Mouse (Mus musculus): ENCODE results near the gene Stfa3. TPM values are rescaled to one million over a fixed set of nuclear protein-coding genes. Genes with fewer than 3 reads are reported as not detected.

Gene Stfa3
- polyA plus RNA-seq (2014; fragmentation: Nextera tagmentation; extraction: Ambion mirVana), result not detected in 2 replicates

- no peak within 1 kb of the TSS for H3K27ac ChIP-seq (ENCODE audit: low read depth, low read length)
- 87% methylated on average over 4 of the region's 4 CpGs for WGBS
- H3K4me3 ChIP-seq (ENCODE audit: low read depth, low read length), result no peak within 1 kb of the TSS
- no peak within 1 kb of the TSS for H3K9ac ChIP-seq (ENCODE audit: low read length)
- H3K9me3 ChIP-seq (ENCODE audit: control insufficient read depth, low read length), result no peaks in the 10 kb centered on the region
- ATAC-seq (ENCODE audit: insufficient read depth, low FRiP score, low TSS enrichment) (no peak), DNase-seq (ENCODE audit: low spot score) (no peak)
- no peaks in the 10 kb centered on the region for H3K36me3 ChIP-seq (ENCODE audit: control insufficient read depth, insufficient read depth, low read length)
- no peaks in the 10 kb centered on the region for H3K4me1 ChIP-seq (ENCODE audit: control insufficient read depth, insufficient read depth, low read length)
- H3K27me3 ChIP-seq (ENCODE audit: control insufficient read depth, insufficient read depth, low read length), result no peaks in the 10 kb centered on the region
- no peak within 1 kb of the TSS for H3K4me2 ChIP-seq (ENCODE audit: low read depth)
Measured at GRCm38 (mm10) chr16:36455342-36455802, at the start of gene Stfa3. Gene Stfa3 (minus strand): TSS chr16:36455392.

- no peaks in the 10 kb centered on the region for H3K4me1 ChIP-seq (ENCODE audit: control insufficient read depth, insufficient read depth, low read length)
- H3K36me3 ChIP-seq (ENCODE audit: control insufficient read depth, insufficient read depth, low read length), result no peaks in the 10 kb centered on the region
- H3K27me3 ChIP-seq (ENCODE audit: control insufficient read depth, insufficient read depth, low read length), result no peaks in the 10 kb centered on the region
- H3K27ac ChIP-seq (ENCODE audit: low read depth, low read length), result no peak overlapping the region
- 82% methylated on average over 2 of the region's 2 CpGs for WGBS
- H3K4me3 ChIP-seq (ENCODE audit: low read depth, low read length), result no peak overlapping the region
- no peak for DNase-seq (ENCODE audit: low spot score)
- H3K9me3 ChIP-seq (ENCODE audit: control insufficient read depth, low read length), result no peaks in the 10 kb centered on the region
- no peak overlapping the region for H3K4me2 ChIP-seq (ENCODE audit: low read depth)
- H3K9ac ChIP-seq (ENCODE audit: low read length), result no peak overlapping the region
- ATAC-seq (ENCODE audit: insufficient read depth, low FRiP score, low TSS enrichment), result no peak
Measured at GRCm38 (mm10) chr16:36502286-36502685, 47.1 kb upstream of the Stfa3 start.

- Histone ChIP-seq H3K4me2 (ENCODE audit: low read depth) (no peak overlapping the region), H3K27me3 (ENCODE audit: control insufficient read depth, insufficient read depth, low read length) (no peaks in the 10 kb centered on the region), H3K36me3 (ENCODE audit: control insufficient read depth, insufficient read depth, low read length) (no peaks in the 10 kb centered on the region), H3K9me3 (ENCODE audit: control insufficient read depth, low read length) (no peaks in the 10 kb centered on the region), H3K27ac (ENCODE audit: low read depth, low read length) (no peak overlapping the region), H3K4me1 (ENCODE audit: control insufficient read depth, insufficient read depth, low read length) (no peaks in the 10 kb centered on the region), H3K9ac (ENCODE audit: low read length) (no peak overlapping the region), H3K4me3 (ENCODE audit: low read depth, low read length) (no peak overlapping the region)
- WGBS, result 81% methylated on average over 1 of the region's 1 CpGs
- ATAC-seq (ENCODE audit: insufficient read depth, low FRiP score, low TSS enrichment), result no peak
- no peak for DNase-seq (ENCODE audit: low spot score)
Measured at GRCm38 (mm10) chr16:36492420-36492819, 37.2 kb upstream of the Stfa3 start.

- Histone ChIP-seq H3K4me2 (ENCODE audit: low read depth) (no peak overlapping the region), H3K36me3 (ENCODE audit: control insufficient read depth, insufficient read depth, low read length) (no peaks in the 10 kb centered on the region), H3K4me1 (ENCODE audit: control insufficient read depth, insufficient read depth, low read length) (no peaks in the 10 kb centered on the region), H3K9me3 (ENCODE audit: control insufficient read depth, low read length) (no peaks in the 10 kb centered on the region), H3K27me3 (ENCODE audit: control insufficient read depth, insufficient read depth, low read length) (no peaks in the 10 kb centered on the region), H3K9ac (ENCODE audit: low read length) (no peak overlapping the region), H3K4me3 (ENCODE audit: low read depth, low read length) (no peak overlapping the region), H3K27ac (ENCODE audit: low read depth, low read length) (no peak overlapping the region)
- ATAC-seq (ENCODE audit: insufficient read depth, low FRiP score, low TSS enrichment) (no peak), DNase-seq (ENCODE audit: low spot score) (no peak)
- WGBS, result 86% methylated on average over 9 of the region's 9 CpGs
Measured at GRCm38 (mm10) chr16:36476866-36477265, 21.7 kb upstream of the Stfa3 start.

GRCm38 (mm10) chr16:36475530-36475929 lies 20.3 kb upstream of the Stfa3 start:
- no peak for ATAC-seq (ENCODE audit: insufficient read depth, low FRiP score, low TSS enrichment)
- Histone ChIP-seq H3K36me3 (ENCODE audit: control insufficient read depth, insufficient read depth, low read length) (no peaks in the 10 kb centered on the region), H3K27me3 (ENCODE audit: control insufficient read depth, insufficient read depth, low read length) (no peaks in the 10 kb centered on the region), H3K27ac (ENCODE audit: low read depth, low read length) (no peak overlapping the region), H3K4me1 (ENCODE audit: control insufficient read depth, insufficient read depth, low read length) (no peaks in the 10 kb centered on the region), H3K9me3 (ENCODE audit: control insufficient read depth, low read length) (no peaks in the 10 kb centered on the region), H3K4me3 (ENCODE audit: low read depth, low read length) (no peak overlapping the region), H3K4me2 (ENCODE audit: low read depth) (no peak overlapping the region), H3K9ac (ENCODE audit: low read length) (no peak overlapping the region)
- DNase-seq (ENCODE audit: low spot score), result no peak
- 96% methylated on average over 3 of the region's 3 CpGs for WGBS

GRCm38 (mm10) chr16:36474849-36475248 lies 19.7 kb upstream of the Stfa3 start:
- Histone ChIP-seq H3K36me3 (ENCODE audit: control insufficient read depth, insufficient read depth, low read length) (no peaks in the 10 kb centered on the region), H3K27me3 (ENCODE audit: control insufficient read depth, insufficient read depth, low read length) (no peaks in the 10 kb centered on the region), H3K9ac (ENCODE audit: low read length) (no peak overlapping the region), H3K9me3 (ENCODE audit: control insufficient read depth, low read length) (no peaks in the 10 kb centered on the region), H3K27ac (ENCODE audit: low read depth, low read length) (no peak overlapping the region), H3K4me2 (ENCODE audit: low read depth) (no peak overlapping the region), H3K4me1 (ENCODE audit: control insufficient read depth, insufficient read depth, low read length) (no peaks in the 10 kb centered on the region), H3K4me3 (ENCODE audit: low read depth, low read length) (no peak overlapping the region)
- no peak for ATAC-seq (ENCODE audit: insufficient read depth, low FRiP score, low TSS enrichment)
- 81% methylated on average over 2 of the region's 2 CpGs for WGBS
- no peak for DNase-seq (ENCODE audit: low spot score)

- H3K4me1 ChIP-seq (ENCODE audit: control insufficient read depth, insufficient read depth, low read length), result no peaks in the 10 kb centered on the region
- 47% methylated on average over 17 of the region's 17 CpGs for WGBS
- DNase-seq (ENCODE audit: low spot score) (peak; percentile 35), ATAC-seq (ENCODE audit: insufficient read depth, low FRiP score, low TSS enrichment) (no peak; the same call in 1 of the 2 replicates)
- no peak overlapping the region for H3K27ac ChIP-seq (ENCODE audit: low read depth, low read length)
- H3K36me3 ChIP-seq (ENCODE audit: control insufficient read depth, insufficient read depth, low read length), result no peaks in the 10 kb centered on the region
- no peaks in the 10 kb centered on the region for H3K27me3 ChIP-seq (ENCODE audit: control insufficient read depth, insufficient read depth, low read length)
- no peaks in the 10 kb centered on the region for H3K9me3 ChIP-seq (ENCODE audit: control insufficient read depth, low read length)
- no peak overlapping the region for H3K9ac ChIP-seq (ENCODE audit: low read length)
- no peak overlapping the region for H3K4me2 ChIP-seq (ENCODE audit: low read depth)
- H3K4me3 ChIP-seq (ENCODE audit: low read depth, low read length), result no peak overlapping the region
Measured at GRCm38 (mm10) chr16:36473217-36474216, 18.3 kb upstream of the Stfa3 start.

GRCm38 (mm10) chr16:36471066-36471633 lies 16.0 kb upstream of the Stfa3 start:
- no peak for ATAC-seq (ENCODE audit: insufficient read depth, low FRiP score, low TSS enrichment)

More at GRCm38 (mm10) chr16:36471066-36471633, 16.0 kb upstream of the Stfa3 start:
- H3K27ac ChIP-seq (ENCODE audit: low read depth, low read length), result no peak overlapping the region
- no peak overlapping the region for H3K4me3 ChIP-seq (ENCODE audit: low read depth, low read length)
- H3K9ac ChIP-seq (ENCODE audit: low read length), result no peak overlapping the region
- H3K36me3 ChIP-seq (ENCODE audit: control insufficient read depth, insufficient read depth, low read length), result no peaks in the 10 kb centered on the region
- H3K9me3 ChIP-seq (ENCODE audit: control insufficient read depth, low read length), result no peaks in the 10 kb centered on the region
- H3K27me3 ChIP-seq (ENCODE audit: control insufficient read depth, insufficient read depth, low read length), result no peaks in the 10 kb centered on the region
- DNase-seq (ENCODE audit: low spot score), result no peak
- H3K4me1 ChIP-seq (ENCODE audit: control insufficient read depth, insufficient read depth, low read length), result no peaks in the 10 kb centered on the region
- H3K4me2 ChIP-seq (ENCODE audit: low read depth), result no peak overlapping the region
- 59% methylated on average over 13 of the region's 13 CpGs for WGBS
